Comparison of ENCODE assay signal across 8 mouse cellular contexts in the genomic region with DNA sequence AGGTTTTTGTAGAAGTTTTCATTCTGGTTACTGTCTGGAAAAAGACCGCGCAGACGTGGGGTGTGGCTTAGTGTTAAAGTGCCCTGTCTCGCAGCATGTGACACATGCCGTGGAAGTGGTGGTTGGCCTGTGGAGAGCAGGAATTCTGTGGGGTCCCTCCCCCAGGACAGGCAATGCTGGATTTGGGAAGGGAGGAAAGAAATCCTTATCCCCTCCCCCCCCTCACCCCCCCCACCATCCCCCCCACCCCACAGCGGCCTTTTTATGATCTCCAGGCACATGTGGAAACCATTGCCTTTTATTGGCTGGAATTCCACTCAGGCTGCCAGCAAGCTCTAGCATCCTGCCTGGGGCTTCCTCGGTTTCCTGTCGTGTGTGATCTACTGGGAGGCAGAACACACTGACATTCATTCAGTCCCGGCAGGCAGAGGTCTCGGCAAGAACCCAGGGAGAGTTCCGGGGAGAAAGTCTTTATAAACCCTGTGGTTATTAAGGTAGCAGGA. TPM values are rescaled to one million over a fixed set of nuclear protein-coding genes. Genes with fewer than 3 reads are reported as not detected.
DNase-seq lines count a peak whose midpoint lies in the region; ATAC-seq lines count a peak whose summit lies in the region.

No protein-coding gene starts in this region.

- H3K27me3 ChIP-seq in embryonic facial prominence, embryonic 15.5 days, result no peaks in the 10 kb centered on the region
- no peaks in the 10 kb centered on the region for H3K27me3 ChIP-seq in limb, embryonic 13.5 days

- peak overlapping the region; percentile 44 for H3K4me2 ChIP-seq in embryonic facial prominence, embryonic 15.5 days (replicated peaks)
- peak overlapping the region; percentile 63 for H3K4me2 ChIP-seq in limb, embryonic 13.5 days (replicated peaks)

- peak overlapping the region; percentile 97 for H3K27ac ChIP-seq in embryonic facial prominence, embryonic 15.5 days (replicated peaks)
- H3K27ac ChIP-seq in limb, embryonic 13.5 days, result peak overlapping the region; percentile 100

- ATAC-seq in frontal cortex, adult (ENCODE audit: low TSS enrichment), result 0 out of 2 replicates have a peak, but pooled peaks have one; percentile 1
- peak; percentile 86 for ATAC-seq in embryonic facial prominence, embryonic 15.5 days (ENCODE audit: insufficient number of reproducible peaks, low FRiP score, low TSS enrichment, low read depth)
- peak; percentile 90 for ATAC-seq in limb, embryonic 13.5 days (ENCODE audit: low FRiP score, low read depth)

- no peaks in the 10 kb centered on the region for H3K9me3 ChIP-seq in embryonic facial prominence, embryonic 15.5 days (replicated peaks)
- no peaks in the 10 kb centered on the region for H3K9me3 ChIP-seq in limb, embryonic 13.5 days

- no peak for DNase-seq in frontal cortex, postnatal 14 days (ENCODE audit: low spot score in 2 of 2)
- peak; percentile 18 to 54 for DNase-seq in heart, postnatal 14 days
- no peak for DNase-seq in cerebellum, postnatal 36 days
- no peak for DNase-seq in ovary, postnatal 10 days (ENCODE audit: low spot score)
- no peak for DNase-seq in right cerebral cortex, postnatal 14 days

- no peaks in the 10 kb centered on the region for H3K36me3 ChIP-seq in embryonic facial prominence, embryonic 15.5 days
- no peaks in the 10 kb centered on the region for H3K36me3 ChIP-seq in limb, embryonic 13.5 days

- H3K4me3 ChIP-seq in embryonic facial prominence, embryonic 15.5 days (replicated peaks), result peak overlapping the region; percentile 30
- H3K4me3 ChIP-seq in limb, embryonic 13.5 days, result peak overlapping the region; percentile 31

- H3K9ac ChIP-seq in embryonic facial prominence, embryonic 15.5 days, result no peak overlapping the region
- peak overlapping the region; percentile 56; the same call in 1 of the 2 replicates for H3K9ac ChIP-seq in limb, embryonic 13.5 days

- H3K4me1 ChIP-seq in embryonic facial prominence, embryonic 15.5 days, result peaks cover 71% of the 10 kb centered on the region
- H3K4me1 ChIP-seq in limb, embryonic 13.5 days, result peaks cover 87% of the 10 kb centered on the region

- 1% methylated on average over 11 of the region's 11 CpGs for WGBS in embryonic facial prominence, embryonic 15.5 days
- WGBS in limb, embryonic 13.5 days, result 2% methylated on average over 11 of the region's 11 CpGs

- intact Hi-C loops in heart, postnatal 14 days (cut with DNase I), result no loop called here

RNA-seq across cellular contexts. Expression of gene Faap20, which starts 33.5 kb away (rescaled TPM):
- 74.9 and 75.0 TPM in 2 replicates for polyA plus RNA-seq in embryonic facial prominence, embryonic 15.5 days (2015; fragmentation: Nextera tagmentation; extraction: Ambion mirVana)
- total RNA-seq in heart, postnatal 14 days (2021), result 10 to 100 TPM; 19.0 to 19.6 TPM
- 92.1 and 97.8 TPM in 2 replicates for polyA plus RNA-seq in limb, embryonic 13.5 days (2015; fragmentation: Nextera tagmentation; extraction: Ambion mirVana)

Comparison
In these comparisons a context has a peak if more than half of its experiments do, and no peak if none do; other contexts are left out.
1. ATAC-seq: peak in every context shown above with its lines; median percentile 90 in limb, embryonic 13.5 days; 86 in embryonic facial prominence, embryonic 15.5 days; 1 in frontal cortex, adult.
2. DNase-seq: peak in heart, postnatal 14 days (2 of 2); none in frontal cortex, postnatal 14 days (0 of 2), cerebellum, postnatal 36 days (0 of 2), ovary, postnatal 10 days (single experiment) and right cerebral cortex, postnatal 14 days (single experiment).